Mouse (Mus musculus) C2C12 (cell line): ENCODE data around the gene Ap1ar.

Source experiments
- CEBPB ChIP-seq: IDR thresholded peaks from one replicate; pipeline ENCODE4 v1.6.1; 2011; ENCODE audit warnings: low read depth, mild to moderate bottlenecking, control low read depth, moderate library complexity
- CTCF ChIP-seq: IDR thresholded peaks from one replicate; pipeline ENCODE4 v1.5.1; 2011; ENCODE audit not compliant: control insufficient read depth, insufficient read depth, insufficient read length
- MAX ChIP-seq: IDR thresholded peaks from one replicate; pipeline ENCODE4 v1.6.1; 2011; ENCODE audit warnings: mild to moderate bottlenecking, control low read depth
- MYOD1 ChIP-seq: IDR thresholded peaks from one replicate; pipeline ENCODE4 v1.6.1; 2011; ENCODE audit warnings: low read depth; ENCODE audit not compliant: control insufficient read depth, insufficient read length
- MYOG ChIP-seq: IDR thresholded peaks from one replicate; pipeline ENCODE4 v1.6.1; 2011; ENCODE audit not compliant: control insufficient read depth, insufficient read length; ENCODE audit errors: extremely low read depth
- USF1 ChIP-seq: IDR thresholded peaks from one replicate; pipeline ENCODE4 v1.6.1; 2011; ENCODE audit warnings: low read depth, mild to moderate bottlenecking, control low read depth, moderate library complexity

GRCm38 (mm10) chr3:127802814-127803213 is 34.5 kb downstream of the Ap1ar start:
- TF ChIP-seq MYOD1 (no peak), CTCF (no peak), USF1 (no peak), MYOG (no peak), MAX (no peak), CEBPB (no peak)
